Mouse (Mus musculus): ENCODE measurements around the gene Psmg1.

Gene Psmg1

DNA sequence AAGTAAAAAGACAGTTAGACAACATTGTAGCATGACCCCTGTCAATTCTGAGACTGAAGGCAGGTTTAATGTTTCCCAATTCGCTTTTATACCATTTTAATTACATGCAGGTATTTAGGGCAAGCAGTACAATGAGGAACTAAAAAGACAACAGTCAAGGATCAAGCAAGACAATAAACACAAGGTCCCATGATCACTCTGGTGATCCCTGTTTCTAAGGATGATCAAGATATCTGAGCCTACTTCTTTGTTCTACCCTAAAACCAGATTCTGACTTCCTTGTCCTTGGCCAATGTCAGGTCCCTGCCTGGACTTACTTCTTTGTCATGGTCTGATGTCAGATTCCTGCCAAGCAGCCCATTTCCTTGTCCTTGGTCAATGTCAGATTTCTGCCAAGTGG is 29.3 kb downstream of the Psmg1 start:
- intact Hi-C loops (cut with DNase I): loop anchor here (5.0 to 10.0 kb wide), 2 partner anchors 314 to 497 kb away; no protein-coding TSS in a partner anchor

DNA sequence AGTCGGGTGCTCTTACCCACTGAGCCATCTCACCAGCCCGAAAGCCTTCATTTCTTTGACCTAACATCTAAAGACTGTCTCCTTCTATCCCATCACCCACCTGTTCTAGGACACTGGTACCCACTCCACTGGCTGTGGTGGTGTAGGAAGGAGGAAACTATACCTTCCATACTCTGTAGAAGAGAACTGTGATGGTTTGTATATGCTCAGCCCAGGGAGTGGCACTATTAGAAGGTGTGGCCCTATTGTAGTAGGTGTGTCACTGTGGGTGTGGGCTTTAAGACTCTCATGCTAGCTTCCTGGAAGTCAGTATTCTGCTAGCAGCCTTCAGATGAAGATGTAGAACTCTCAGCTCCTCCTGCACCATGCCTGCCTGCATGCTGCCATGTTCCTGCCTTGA is 30.1 kb downstream of the Psmg1 start:
- intact Hi-C loops (cut with DNase I): loop anchor here (5.0 to 10.0 kb wide), 2 partner anchors 313 to 496 kb away; no protein-coding TSS in a partner anchor

DNA sequence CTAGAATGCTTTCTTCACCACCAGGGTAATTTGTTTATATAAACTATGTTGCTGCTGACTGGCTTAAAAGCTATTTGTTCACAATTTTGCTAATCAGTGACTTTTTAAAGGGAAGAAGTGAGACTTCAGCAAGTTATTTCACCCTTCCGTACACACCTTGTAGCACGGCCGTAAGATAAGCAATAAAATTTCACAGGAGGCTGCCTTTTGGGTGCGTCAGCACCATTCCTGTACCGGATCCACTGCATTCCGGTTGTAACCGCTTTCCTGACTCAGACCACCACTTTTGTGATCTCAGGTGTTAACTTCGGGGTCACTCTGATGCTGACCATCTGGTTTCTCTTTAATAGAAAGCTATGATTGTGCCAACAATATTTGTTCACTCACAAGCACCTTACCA is 32.7 kb downstream of the Psmg1 start:
- intact Hi-C loops (cut with DNase I): no loop called here

DNA sequence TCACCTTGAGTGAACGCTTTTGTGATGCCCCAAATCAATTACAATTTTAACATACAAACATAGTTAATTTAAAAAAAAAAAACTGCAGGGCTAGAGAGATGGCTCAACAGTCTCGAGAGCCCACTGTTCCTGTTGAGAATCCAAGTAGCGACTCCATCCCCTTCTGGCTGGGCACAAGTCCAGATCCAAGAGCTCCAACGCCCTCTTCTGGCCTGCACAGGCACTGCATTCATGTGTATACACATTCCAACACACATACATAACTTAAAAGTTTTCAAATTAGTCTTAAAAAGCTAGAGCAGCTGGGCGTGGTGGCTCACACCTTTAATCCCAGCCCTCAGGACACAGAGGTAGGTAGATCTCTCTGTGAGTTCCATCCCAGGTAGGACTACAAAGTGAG is 34.1 kb downstream of the Psmg1 start:
- intact Hi-C loops (cut with DNase I): no loop called here

DNA sequence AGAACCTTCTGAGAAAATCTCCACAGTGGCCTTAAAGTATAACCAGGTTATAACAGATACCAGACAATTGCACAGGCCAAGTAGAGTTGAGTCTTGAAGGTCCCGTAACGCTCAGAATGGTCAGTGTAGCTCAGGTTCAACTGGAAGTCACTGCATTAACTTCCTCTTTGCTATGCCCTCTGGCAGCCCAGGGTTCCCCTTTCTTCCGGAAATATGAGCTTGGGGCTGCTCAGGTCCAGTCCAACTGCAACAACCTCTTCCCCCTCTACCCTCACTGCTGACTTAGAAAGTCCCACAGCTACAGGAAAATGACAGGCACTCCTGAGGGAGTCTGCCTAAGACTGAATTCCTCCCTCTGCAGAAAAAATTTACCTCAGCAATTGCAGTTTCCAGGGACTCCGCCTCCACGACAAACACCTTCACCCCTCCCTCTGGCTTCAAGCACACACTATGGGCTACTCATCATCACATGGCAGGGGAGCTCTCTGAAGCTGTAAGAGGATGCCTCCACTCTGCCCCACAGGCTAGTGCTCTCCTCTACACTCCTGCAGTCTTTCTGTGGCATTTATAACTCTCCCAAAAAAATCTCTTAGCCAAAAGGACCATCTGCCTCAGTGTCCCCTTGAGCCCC is 34.9 kb downstream of the Psmg1 start:
- intact Hi-C loops (cut with DNase I): no loop called here

DNA sequence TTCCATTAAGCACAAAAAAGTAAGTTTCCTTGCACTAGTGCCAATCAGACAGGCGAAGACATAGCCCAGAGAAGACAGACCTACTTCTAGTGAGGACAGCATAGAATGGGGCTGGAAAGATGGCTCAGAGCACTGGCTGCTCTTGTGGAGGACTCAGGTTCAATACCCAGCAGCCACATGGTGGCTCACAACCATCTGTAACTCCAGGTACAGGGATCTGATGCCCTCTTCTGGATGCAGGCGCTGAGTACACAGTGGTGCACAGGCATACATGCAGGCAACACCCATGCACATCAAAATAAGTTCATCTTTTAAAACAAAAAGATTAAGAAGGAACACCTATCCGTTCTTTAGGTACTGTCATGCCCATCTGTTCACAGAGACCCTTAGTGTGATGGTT is 36.4 kb downstream of the Psmg1 start:
- intact Hi-C loops (cut with DNase I): no loop called here

DNA sequence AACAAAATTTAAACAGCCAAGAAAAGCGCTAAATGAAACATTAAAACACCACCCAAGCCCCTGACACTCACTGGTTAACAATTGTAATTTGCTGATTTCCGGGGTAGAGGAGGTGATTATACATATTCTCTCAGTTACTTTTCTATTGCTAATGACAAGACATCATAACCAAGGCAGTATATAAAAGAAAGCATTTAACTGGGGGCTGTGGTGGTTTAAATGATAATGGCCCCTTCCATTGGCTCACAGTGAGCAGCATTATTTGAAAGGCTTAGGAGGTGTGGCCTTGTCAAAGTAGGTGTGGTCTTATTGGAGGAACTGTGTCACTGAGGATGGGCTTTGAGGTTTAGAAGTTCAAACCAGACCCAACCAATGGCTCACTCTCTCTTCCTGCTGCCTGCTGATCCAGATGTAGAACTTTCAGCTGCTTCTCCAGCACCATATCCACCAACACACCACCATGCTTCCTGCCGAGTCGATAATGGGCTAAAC is 37.6 kb downstream of the Psmg1 start:
- intact Hi-C loops (cut with DNase I): no loop called here

DNA sequence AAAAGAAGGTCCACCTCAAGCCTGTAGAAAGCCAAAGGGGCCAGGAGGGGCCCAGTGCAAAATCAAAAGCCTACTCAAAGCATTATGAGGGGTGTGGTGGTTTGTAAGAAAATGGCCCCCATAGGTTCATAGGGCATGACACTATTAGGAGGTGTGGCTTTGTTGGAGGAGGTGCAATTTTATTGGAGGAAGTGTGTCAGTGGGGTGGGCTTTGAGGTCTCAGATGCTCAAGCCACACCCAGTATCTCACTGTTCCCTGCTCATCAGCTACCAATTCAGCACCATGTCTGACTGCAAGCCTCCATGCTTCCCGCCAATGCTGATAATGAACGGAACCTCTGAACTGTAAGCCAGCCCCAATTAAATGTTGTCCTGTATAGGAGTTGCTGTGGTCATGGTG is 39.3 kb downstream of the Psmg1 start:
- intact Hi-C loops (cut with DNase I): no loop called here

DNA sequence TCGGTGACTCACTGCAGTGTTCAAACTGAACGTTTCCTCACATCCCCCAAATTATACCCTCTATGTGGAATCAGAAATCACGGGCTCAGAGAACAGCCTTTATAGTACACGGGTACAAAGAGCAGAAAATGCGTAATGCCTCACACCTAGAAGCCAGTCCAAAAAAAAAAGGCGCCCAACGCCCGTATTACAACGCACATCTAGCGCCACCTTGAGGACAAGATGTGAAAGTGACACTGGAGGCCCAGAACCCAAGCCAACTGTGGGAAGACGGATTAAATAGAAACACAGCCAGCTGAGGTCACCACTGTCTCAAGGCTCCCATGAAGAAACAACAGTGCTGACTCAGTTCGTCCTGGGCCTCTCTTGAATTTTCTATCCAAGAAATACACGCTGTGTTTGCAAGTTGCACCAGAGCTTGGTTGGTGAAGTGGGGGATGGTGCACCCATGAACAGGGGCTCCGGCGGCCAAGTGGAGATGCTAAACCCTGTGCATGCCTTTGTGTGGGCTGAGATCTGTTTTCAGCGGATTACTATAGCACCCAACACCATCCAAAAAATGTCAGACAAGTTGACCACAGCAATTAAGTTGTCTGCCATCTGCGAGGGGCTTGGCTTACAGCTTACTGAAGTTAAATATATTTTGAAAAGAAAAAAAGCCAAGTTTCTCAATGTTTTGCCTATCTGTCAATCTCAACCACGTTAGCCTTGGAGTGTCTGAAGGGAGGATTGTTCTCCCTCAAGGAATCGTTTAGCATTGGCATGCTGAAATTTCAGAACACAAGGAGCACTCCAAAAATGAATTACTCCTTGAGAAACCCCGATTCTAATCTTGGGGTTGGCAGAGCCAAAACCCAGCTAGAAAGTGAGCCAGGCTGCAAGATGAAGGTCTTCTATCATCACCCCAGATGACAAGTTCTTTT is 45.1 kb downstream of the Psmg1 start:
- intact Hi-C loops (cut with DNase I): loop anchor here (2.0 kb wide), 2 partner anchors 241 to 297 kb away; no protein-coding TSS in a partner anchor

DNA sequence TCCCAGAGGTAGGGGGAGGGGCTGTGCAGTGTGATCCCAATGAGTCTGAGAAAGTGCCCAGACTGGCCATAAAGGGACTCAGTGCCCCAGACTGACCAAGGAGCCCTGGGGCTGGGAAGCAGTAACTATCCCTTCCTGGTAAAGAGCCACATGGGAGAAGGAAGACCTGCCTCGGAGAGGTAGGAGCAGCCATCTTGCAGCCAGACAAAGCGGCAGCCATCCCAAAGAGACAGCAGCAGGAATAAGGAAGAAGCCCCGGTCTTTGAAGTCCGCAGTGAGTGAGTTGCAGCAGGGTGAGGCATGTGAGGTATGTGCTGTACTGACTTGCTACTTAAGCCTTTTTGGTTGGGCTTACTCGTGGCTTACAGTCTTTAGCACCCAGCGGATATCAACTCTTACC is 47.6 kb downstream of the Psmg1 start:
- intact Hi-C loops (cut with DNase I): no loop called here

DNA sequence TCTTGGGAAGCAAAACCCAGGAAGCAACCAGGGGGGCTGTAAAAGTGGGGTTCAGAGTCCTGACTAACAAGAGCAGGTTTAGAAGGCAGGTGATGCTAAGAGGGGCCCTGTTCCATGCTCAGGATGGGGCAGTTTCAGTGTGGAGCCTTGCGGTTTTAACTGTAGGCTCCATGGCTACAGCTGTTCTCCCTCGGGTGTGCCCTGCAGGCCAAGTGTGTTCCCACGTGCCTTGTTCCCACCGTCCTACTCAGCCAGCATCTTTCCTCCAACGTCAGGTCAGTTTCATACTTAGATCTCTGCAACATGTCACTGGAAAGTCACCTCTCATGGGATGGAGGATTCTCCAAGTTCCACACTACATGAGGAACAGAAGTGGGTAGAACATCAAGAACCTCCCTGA is 49.2 kb downstream of the Psmg1 start:
- intact Hi-C loops (cut with DNase I): no loop called here

DNA sequence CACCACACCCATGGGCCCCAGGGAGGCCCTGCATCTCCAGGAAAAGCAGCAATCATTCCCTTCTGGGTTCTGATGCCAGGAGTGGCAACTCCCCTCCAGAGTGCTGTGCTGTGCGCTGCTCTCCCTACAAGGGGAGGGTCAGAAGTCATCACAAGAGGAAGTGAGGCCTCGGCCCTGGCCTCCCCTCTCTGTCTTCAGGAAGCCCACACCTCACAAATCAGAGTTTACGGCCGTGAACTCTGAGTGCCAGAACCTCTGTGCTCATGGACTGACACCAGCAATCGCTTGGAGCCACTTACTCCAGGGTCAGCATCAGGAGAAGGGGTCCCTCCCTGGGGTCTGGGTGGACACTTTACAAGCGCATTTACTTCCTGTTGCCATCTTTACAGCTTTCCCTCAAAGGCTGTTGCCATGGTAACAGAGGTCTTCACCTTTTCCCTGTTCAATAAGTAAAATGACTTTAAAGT is 55.2 kb downstream of the Psmg1 start:
- intact Hi-C loops (cut with DNase I): no loop called here

DNA sequence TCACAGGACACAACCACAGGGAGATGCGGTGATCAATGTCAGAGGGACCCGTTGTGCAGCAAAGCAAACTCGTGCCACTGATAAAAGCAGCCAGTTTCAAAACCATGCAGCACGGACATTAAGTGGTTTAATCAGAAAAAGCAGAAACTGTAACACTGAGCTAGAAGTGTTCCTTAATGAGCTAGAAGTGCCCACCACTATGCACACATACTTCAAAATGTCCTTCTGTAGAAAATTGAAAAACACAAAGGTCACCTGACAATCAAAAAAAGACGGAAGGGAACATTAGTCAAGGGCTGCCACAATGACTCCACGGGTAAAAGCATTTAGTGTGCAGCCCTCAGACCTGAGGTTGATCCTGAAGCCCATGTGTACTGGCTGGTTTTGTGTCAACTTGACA is 57.9 kb downstream of the Psmg1 start:
- intact Hi-C loops (cut with DNase I): no loop called here

DNA sequence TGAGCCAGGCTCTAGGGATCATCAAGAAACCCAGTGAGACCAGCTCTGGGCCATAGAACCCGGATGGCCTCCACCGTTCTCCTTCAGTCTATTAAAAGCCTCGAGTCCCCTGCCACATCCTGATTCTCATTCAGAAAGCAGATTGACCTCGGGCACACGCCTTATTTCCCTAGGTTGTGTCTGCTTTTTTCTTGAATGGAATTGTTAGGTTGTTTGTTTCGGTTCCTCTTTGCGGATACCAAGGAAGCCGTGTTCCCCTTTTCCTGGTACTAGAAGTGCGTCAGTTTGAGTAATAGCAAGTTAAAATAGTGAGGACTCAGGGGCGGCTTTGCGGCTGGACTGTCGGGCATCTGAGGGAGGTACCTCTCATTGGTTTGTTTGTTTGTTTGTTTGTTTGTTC is 59.3 kb downstream of the Psmg1 start:
- intact Hi-C loops (cut with DNase I): no loop called here

Small RNAs within 50 kb of the gene (microRNA-seq; reads per million reads assigned to microRNA genes)
- gene Gm27833: 0 reads per million in 2 experiments

Measured in adrenal gland (tissue).